Mouse (Mus musculus): ENCODE data around the gene Arxes1. TPM values are rescaled to one million over a fixed set of nuclear protein-coding genes. Genes with fewer than 3 reads are reported as not detected.

The Arxes1 gene
- polyA plus RNA-seq (2012; rRNA removed): 38.4 and 42.0 TPM in 2 replicates

DNA sequence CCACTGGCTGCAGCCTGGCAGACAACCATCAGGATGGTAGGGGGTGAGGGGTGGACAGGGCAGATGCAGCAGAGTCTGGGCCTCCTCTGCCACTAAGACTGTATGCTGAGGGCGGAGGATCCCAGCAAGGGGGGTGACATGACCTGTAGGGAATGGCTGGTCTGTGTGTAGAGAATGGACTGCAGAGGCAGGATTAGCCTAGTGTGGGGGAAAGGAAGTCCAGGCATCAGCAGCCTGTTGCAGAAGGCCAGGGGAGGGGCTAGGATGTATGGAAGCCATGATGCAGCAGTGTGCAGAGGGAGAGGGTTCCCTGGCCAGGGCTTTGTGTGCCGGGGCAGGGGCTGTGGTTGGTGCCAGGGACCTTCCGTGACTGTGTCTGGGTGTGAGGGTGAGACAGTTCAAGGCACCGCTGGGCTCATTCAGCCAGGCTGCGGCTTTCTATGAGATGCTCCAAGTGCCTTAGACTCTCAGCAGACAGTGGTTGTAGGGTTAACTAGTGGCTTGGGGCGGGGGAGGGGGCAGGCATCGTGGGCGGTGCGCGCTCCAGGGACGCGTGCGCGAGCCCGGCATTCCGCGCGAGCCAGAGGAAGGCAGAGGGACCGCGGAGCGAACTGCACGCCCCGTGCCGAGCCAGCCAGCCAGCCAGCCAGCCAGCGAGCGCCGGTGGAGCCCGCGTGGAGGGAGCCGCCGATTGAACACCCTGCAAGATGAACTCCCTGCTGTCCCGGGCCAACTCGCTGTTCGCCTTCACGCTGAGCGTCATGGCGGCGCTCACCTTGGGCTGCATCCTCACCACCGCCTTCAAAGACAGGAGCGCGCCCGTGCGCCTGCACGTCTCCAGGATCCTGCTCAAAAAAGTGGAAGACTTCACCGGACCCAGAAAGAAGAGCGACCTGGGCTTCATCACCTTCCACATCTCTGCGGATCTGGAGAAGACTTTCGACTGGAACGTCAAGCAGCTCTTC, at the start of gene Arxes1:
Gene Arxes1 (plus strand): TSS at position 569 of the 965 bp plus-strand sequence.

DNA sequence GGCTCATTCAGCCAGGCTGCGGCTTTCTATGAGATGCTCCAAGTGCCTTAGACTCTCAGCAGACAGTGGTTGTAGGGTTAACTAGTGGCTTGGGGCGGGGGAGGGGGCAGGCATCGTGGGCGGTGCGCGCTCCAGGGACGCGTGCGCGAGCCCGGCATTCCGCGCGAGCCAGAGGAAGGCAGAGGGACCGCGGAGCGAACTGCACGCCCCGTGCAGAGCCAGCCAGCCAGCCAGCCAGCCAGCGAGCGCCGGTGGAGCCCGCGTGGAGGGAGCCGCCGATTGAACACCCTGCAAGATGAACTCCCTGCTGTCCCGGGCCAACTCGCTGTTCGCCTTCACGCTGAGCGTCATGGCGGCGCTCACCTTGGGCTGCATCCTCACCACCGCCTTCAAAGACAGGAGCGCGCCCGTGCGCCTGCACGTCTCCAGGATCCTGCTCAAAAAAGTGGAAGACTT, 39.5 kb upstream of the Arxes1 start, which contains the start of gene Arxes2:
Gene Arxes2 (plus strand): TSS at position 161 of the 456 bp plus-strand sequence.

GRCm38 (mm10) chrX:136068020-136068419, 34.9 kb downstream of the Arxes1 start, which contains the start of gene Bex2:
Bex2 (minus strand) TSS chrX:136068236.

Other genes starting within 250 kb of the Arxes1 start
- 65.7 and 68.3 TPM in 2 replicates for gene Bhlhb9, start 235.8 kb upstream of the Arxes1 start, polyA plus RNA-seq (2012; rRNA removed)
- gene Gprasp2, start 194.3 kb upstream of the Arxes1 start, polyA plus RNA-seq (2012; rRNA removed): 177 and 192 TPM in 2 replicates
- 152 and 170 TPM in 2 replicates for gene Arxes2, start 39.5 kb upstream of the Arxes1 start, polyA plus RNA-seq (2012; rRNA removed)
- 511 and 531 TPM in 2 replicates for gene Bex2, start 34.9 kb downstream of the Arxes1 start, polyA plus RNA-seq (2012; rRNA removed)
- 0.15 and 0.22 TPM in 2 replicates for gene Nxf3, start 51.9 kb downstream of the Arxes1 start, polyA plus RNA-seq (2012; rRNA removed)
- gene Bex4, start 105.6 kb downstream of the Arxes1 start, polyA plus RNA-seq (2012; rRNA removed): 121 and 130 TPM in 2 replicates
- gene Tceal8, start 139.0 kb downstream of the Arxes1 start, polyA plus RNA-seq (2012; rRNA removed): 76.6 and 91.7 TPM in 2 replicates
- gene Tceal5, start 170.5 kb downstream of the Arxes1 start, polyA plus RNA-seq (2012; rRNA removed): 59.0 and 64.1 TPM in 2 replicates
- 2.2 and 18.6 TPM in 2 replicates for gene Tceal7, start 181.4 kb downstream of the Arxes1 start, polyA plus RNA-seq (2012; rRNA removed)
- 258 and 266 TPM in 2 replicates for gene Bex1, start 182.1 kb downstream of the Arxes1 start, polyA plus RNA-seq (2012; rRNA removed)
- 179 and 188 TPM in 2 replicates for gene Tceal9, start 211.7 kb downstream of the Arxes1 start, polyA plus RNA-seq (2012; rRNA removed)
- 744 and 746 TPM in 2 replicates for gene Bex3, start 236.9 kb downstream of the Arxes1 start, polyA plus RNA-seq (2012; rRNA removed)

Measured in central nervous system, embryonic 18 days (tissue).